Mouse (Mus musculus) lung, embryonic 15.5 days (tissue): ENCODE results near the gene Pbx1. TPM values are rescaled to one million over a fixed set of nuclear protein-coding genes. Genes with fewer than 3 reads are reported as not detected.

Experiments
- ATAC-seq: fragments of 200-750 bp; cut with Nextera tagmentation; 2 replicates; pipeline ENCODE4 v1.8.0; 2017; ENCODE audit warnings: moderate number of reproducible peaks, borderline replicate concordance; ENCODE audit not compliant: low FRiP score, low TSS enrichment; ENCODE audit errors: extremely low read depth
- H3K27ac ChIP-seq: fragments of 300-500 bp; sonication (generic); 2 replicates; pipeline ENCODE4 v1.5.1; 2015; ENCODE audit warnings: moderate library complexity, mild to moderate bottlenecking, inconsistent platforms
- H3K27me3 ChIP-seq: fragments of 300-500 bp; sonication (generic); 2 replicates; pipeline ENCODE4 v1.6.1; 2015; ENCODE audit warnings: inconsistent platforms
- H3K36me3 ChIP-seq: fragments of 300-500 bp; sonication (generic); 2 replicates; pipeline ENCODE4 v1.6.1; 2015; ENCODE audit warnings: inconsistent platforms
- H3K4me1 ChIP-seq: fragments of 300-500 bp; sonication (generic); 2 replicates; pipeline ENCODE4 v1.6.1; 2015; ENCODE audit warnings: inconsistent platforms
- H3K4me2 ChIP-seq: fragments of 300-500 bp; sonication (generic); 2 replicates; pipeline ENCODE4 v1.6.1; 2015; ENCODE audit warnings: inconsistent platforms, mild to moderate bottlenecking, moderate library complexity
- H3K4me3 ChIP-seq: fragments of 300-500 bp; sonication (generic); 2 replicates; pipeline ENCODE4 v1.5.1; 2015; ENCODE audit warnings: mild to moderate bottlenecking, inconsistent platforms
- H3K9ac ChIP-seq: fragments of 300-500 bp; sonication (generic); 2 replicates; pipeline ENCODE4 v1.6.1; 2015; ENCODE audit warnings: inconsistent platforms
- H3K9me3 ChIP-seq: fragments of 300-500 bp; sonication (generic); 2 replicates; pipeline ENCODE4 v1.6.1; 2016; ENCODE audit warnings: inconsistent platforms
- WGBS: fragments of 180-500 bp; shearing (Covaris S2); methylation state at CpG from one replicate; pipeline ENCODE4 v1.1.7; 2015; 5-methylcytosine and 5-hydroxymethylcytosine counted together
- polyA plus RNA-seq: library from polyadenylated mRNA; unstranded; fragments of >200 nt; fragmentation: Nextera tagmentation; extraction: Ambion mirVana; gene quantifications from 2 replicates; pipeline ENCODE4 v1.2.1, GENCODE M21; 2015

Pbx1 gene
- polyA plus RNA-seq, 1 experiment from 2014 or later: 40.6 TPM

GRCm38 (mm10) chr1:168312710-168313447 lies 119.2 kb downstream of the Pbx1 start:
- Histone ChIP-seq H3K4me1 (peaks cover 27% of the 10 kb centered on the region), H3K27ac (no peak overlapping the region), H3K4me3 (no peak overlapping the region), H3K9ac (no peak overlapping the region), H3K4me2 (no peak overlapping the region), H3K9me3 (no peaks in the 10 kb centered on the region), H3K36me3 (no peaks in the 10 kb centered on the region), H3K27me3 (no peaks in the 10 kb centered on the region)
- no peak; the same call in 1 of the 2 replicates for ATAC-seq
- WGBS: 83% methylated on average over 7 of the region's 7 CpGs

GRCm38 (mm10) chr1:168309101-168309521 lies 123.0 kb downstream of the Pbx1 start:
- Histone ChIP-seq H3K4me2 (no peak overlapping the region), H3K36me3 (no peaks in the 10 kb centered on the region)
- 61% methylated on average over 8 of the region's 8 CpGs for WGBS

GRCm38 (mm10) chr1:168307275-168308182 lies 124.5 kb downstream of the Pbx1 start:
- H3K27me3 ChIP-seq: no peaks in the 10 kb centered on the region
- no peak overlapping the region for H3K4me2 ChIP-seq
- 0 out of 2 replicates have a peak, but pooled peaks have one; percentile 23 for ATAC-seq
- H3K9ac ChIP-seq: no peak overlapping the region
- no peaks in the 10 kb centered on the region for H3K36me3 ChIP-seq
- 50% methylated on average over 14 of the region's 14 CpGs for WGBS
- H3K27ac ChIP-seq: 0 out of 2 replicates have a peak overlapping the region, but pooled peaks have one; percentile 15
- no peaks in the 10 kb centered on the region for H3K9me3 ChIP-seq
- peaks cover 25% of the 10 kb centered on the region for H3K4me1 ChIP-seq
- no peak overlapping the region for H3K4me3 ChIP-seq

More at GRCm38 (mm10) chr1:168309101-168309521, 123.0 kb downstream of the Pbx1 start:
- H3K9ac ChIP-seq: no peak overlapping the region
- no peak overlapping the region for H3K27ac ChIP-seq
- no peaks in the 10 kb centered on the region for H3K9me3 ChIP-seq
- no peak overlapping the region for H3K4me3 ChIP-seq
- ATAC-seq: no peak
- peaks cover 28% of the 10 kb centered on the region for H3K4me1 ChIP-seq
- H3K27me3 ChIP-seq: no peaks in the 10 kb centered on the region

GRCm38 (mm10) chr1:168300505-168300904 lies 131.6 kb downstream of the Pbx1 start:
- no peak overlapping the region for H3K27ac ChIP-seq
- 78% methylated on average over 6 of the region's 6 CpGs for WGBS
- no peak overlapping the region for H3K4me3 ChIP-seq
- peaks cover 13% of the 10 kb centered on the region for H3K4me1 ChIP-seq
- no peak overlapping the region for H3K4me2 ChIP-seq
- H3K9me3 ChIP-seq: no peaks in the 10 kb centered on the region
- H3K27me3 ChIP-seq: no peaks in the 10 kb centered on the region
- 0 out of 2 replicates have a peak, but pooled peaks cover 7% of the 10 kb centered on the region for H3K36me3 ChIP-seq
- ATAC-seq: no peak
- no peak overlapping the region for H3K9ac ChIP-seq

GRCm38 (mm10) chr1:168299928-168300365 lies 132.1 kb downstream of the Pbx1 start:
- no peak overlapping the region for H3K4me2 ChIP-seq
- ATAC-seq: no peak
- H3K27me3 ChIP-seq: no peaks in the 10 kb centered on the region
- WGBS: 44% methylated on average over 12 of the region's 12 CpGs
- peaks cover 13% of the 10 kb centered on the region for H3K4me1 ChIP-seq
- no peak overlapping the region for H3K4me3 ChIP-seq
- H3K9me3 ChIP-seq: no peaks in the 10 kb centered on the region
- H3K9ac ChIP-seq: no peak overlapping the region
- no peak overlapping the region for H3K27ac ChIP-seq
- 0 out of 2 replicates have a peak, but pooled peaks cover 7% of the 10 kb centered on the region for H3K36me3 ChIP-seq

GRCm38 (mm10) chr1:168299181-168299580 lies 132.9 kb downstream of the Pbx1 start:
- H3K4me3 ChIP-seq: no peak overlapping the region
- peaks cover 13% of the 10 kb centered on the region for H3K4me1 ChIP-seq
- 0 out of 2 replicates have a peak, but pooled peaks cover 7% of the 10 kb centered on the region for H3K36me3 ChIP-seq
- H3K27me3 ChIP-seq: no peaks in the 10 kb centered on the region
- H3K4me2 ChIP-seq: no peak overlapping the region
- no peak for ATAC-seq
- H3K9me3 ChIP-seq: no peaks in the 10 kb centered on the region
- no peak overlapping the region for H3K9ac ChIP-seq
- 73% methylated on average over 8 of the region's 8 CpGs for WGBS
- H3K27ac ChIP-seq: no peak overlapping the region

- H3K4me2 ChIP-seq: no peak overlapping the region
- 0 out of 2 replicates have a peak, but pooled peaks cover 7% of the 10 kb centered on the region for H3K36me3 ChIP-seq
- no peak overlapping the region for H3K9ac ChIP-seq
- no peak overlapping the region for H3K4me3 ChIP-seq
- no peaks in the 10 kb centered on the region for H3K27me3 ChIP-seq
- ATAC-seq: no peak
- WGBS: 52% methylated on average over 2 of the region's 2 CpGs
- H3K9me3 ChIP-seq: no peaks in the 10 kb centered on the region
- peaks cover 28% of the 10 kb centered on the region for H3K4me1 ChIP-seq
- H3K27ac ChIP-seq: no peak overlapping the region
Observed at GRCm38 (mm10) chr1:168296290-168296689, 135.8 kb downstream of the Pbx1 start.

GRCm38 (mm10) chr1:168295782-168296181 lies 136.3 kb downstream of the Pbx1 start:
- Histone ChIP-seq H3K9ac (no peak overlapping the region), H3K9me3 (no peaks in the 10 kb centered on the region), H3K27ac (no peak overlapping the region), H3K4me2 (no peak overlapping the region), H3K4me3 (no peak overlapping the region), H3K36me3 (0 out of 2 replicates have a peak, but pooled peaks cover 7% of the 10 kb centered on the region), H3K27me3 (no peaks in the 10 kb centered on the region), H3K4me1 (peaks cover 31% of the 10 kb centered on the region)
- 81% methylated on average over 4 of the region's 4 CpGs for WGBS
- no peak for ATAC-seq

GRCm38 (mm10) chr1:168293673-168294072 lies 138.4 kb downstream of the Pbx1 start:
- 96% methylated on average over 1 of the region's 1 CpGs for WGBS

GRCm38 (mm10) chr1:168292106-168292505 lies 140.0 kb downstream of the Pbx1 start:
- Histone ChIP-seq H3K36me3 (no peaks in the 10 kb centered on the region), H3K27ac (no peak overlapping the region), H3K9ac (no peak overlapping the region), H3K4me3 (no peak overlapping the region), H3K4me1 (peaks cover 54% of the 10 kb centered on the region), H3K9me3 (no peaks in the 10 kb centered on the region), H3K27me3 (no peaks in the 10 kb centered on the region), H3K4me2 (no peak overlapping the region)
- WGBS: 41% methylated on average over 9 of the region's 9 CpGs
- no peak for ATAC-seq

More at GRCm38 (mm10) chr1:168293673-168294072, 138.4 kb downstream of the Pbx1 start:
- Histone ChIP-seq H3K4me2 (no peak overlapping the region), H3K4me3 (no peak overlapping the region), H3K27ac (no peak overlapping the region), H3K9ac (no peak overlapping the region), H3K27me3 (no peaks in the 10 kb centered on the region), H3K9me3 (no peaks in the 10 kb centered on the region), H3K4me1 (peaks cover 39% of the 10 kb centered on the region), H3K36me3 (0 out of 2 replicates have a peak, but pooled peaks cover 6% of the 10 kb centered on the region)
- no peak for ATAC-seq

GRCm38 (mm10) chr1:168291643-168292040 lies 140.4 kb downstream of the Pbx1 start:
- Histone ChIP-seq H3K36me3 (no peaks in the 10 kb centered on the region), H3K4me1 (peaks cover 54% of the 10 kb centered on the region), H3K9ac (no peak overlapping the region), H3K9me3 (no peaks in the 10 kb centered on the region), H3K27ac (peak overlapping the region; percentile 30; the same call in 1 of the 2 replicates), H3K27me3 (no peaks in the 10 kb centered on the region), H3K4me2 (no peak overlapping the region), H3K4me3 (no peak overlapping the region)
- 78% methylated on average over 6 of the region's 6 CpGs for WGBS
- no peak for ATAC-seq
